Mouse (Mus musculus) liver, embryonic 14.5 days (tissue): ENCODE data around the gene Frmpd4. TPM values are rescaled to one million over a fixed set of nuclear protein-coding genes. Genes with fewer than 3 reads are reported as not detected.

Experiments
- ATAC-seq: fragments of 200-750 bp; cut with Nextera tagmentation; 2 replicates; pipeline ENCODE4 v1.8.0; 2017; ENCODE audit warnings: moderate number of reproducible peaks, mild to moderate bottlenecking, moderate library complexity; ENCODE audit not compliant: insufficient read depth
- DNase-seq, 3 experiments: peaks; one replicate each; pipeline ENCODE4 v3.0.0-alpha.2; 2012 to 2013; ENCODE audit warnings: low read depth in 3 of 3, low spot score in 3 of 3
- H3K27ac ChIP-seq: fragments of 300-500 bp; sonication (generic); 2 replicates; pipeline ENCODE4 v1.5.1; 2014; ENCODE audit warnings: moderate library complexity, mild to moderate bottlenecking, control low read depth, inconsistent platforms
- H3K27me3 ChIP-seq: fragments of 300-500 bp; sonication (generic); 2 replicates; pipeline ENCODE4 v1.6.1; 2014; ENCODE audit warnings: mild to moderate bottlenecking, low read length, moderate library complexity; ENCODE audit not compliant: control insufficient read depth, insufficient read depth
- H3K36me3 ChIP-seq: fragments of 300-500 bp; sonication (generic); replicated peaks from 2 replicates; pipeline ENCODE4 v1.6.1; 2014; ENCODE audit warnings: low read depth; ENCODE audit not compliant: control insufficient read depth, insufficient read depth
- H3K4me1 ChIP-seq, 2 experiments: fragments of 200-500 bp in 1 of 2; fragments of 300-500 bp in 1 of 2; sonication (generic) in 1 of 2; replicated peaks; 2 replicates each; pipeline ENCODE4 v1.6.1; 2012 to 2014; ENCODE audit warnings: antibody characterized with exemption in 1 of 2, inconsistent platforms in 1 of 2, low read length in 1 of 2; ENCODE audit not compliant: control insufficient read depth in 2 of 2, insufficient read depth in 2 of 2
- H3K4me2 ChIP-seq: fragments of 300-500 bp; sonication (generic); 2 replicates; pipeline ENCODE4 v1.6.1; 2014; ENCODE audit warnings: low read depth, mild to moderate bottlenecking, control low read depth, moderate library complexity
- H3K4me3 ChIP-seq, 2 experiments: fragments of 200-500 bp in 1 of 2; fragments of 300-500 bp in 1 of 2; sonication (generic) in 1 of 2; 2 replicates each; pipeline ENCODE4 v1.5.1; 2012 to 2014; ENCODE audit warnings: low read depth in 2 of 2, low read length in 2 of 2, mild to moderate bottlenecking in 2 of 2, control low read depth in 1 of 2, inconsistent platforms in 1 of 2, moderate library complexity in 1 of 2; ENCODE audit not compliant: insufficient read depth in 1 of 2
- H3K9ac ChIP-seq: fragments of 300-500 bp; sonication (generic); replicated peaks from 2 replicates; pipeline ENCODE4 v1.6.1; 2014; ENCODE audit warnings: mild to moderate bottlenecking, control low read depth, moderate library complexity
- H3K9me3 ChIP-seq: fragments of 300-500 bp; sonication (generic); 2 replicates; pipeline ENCODE4 v1.6.1; 2016; ENCODE audit warnings: low read length, mixed read lengths; ENCODE audit not compliant: control insufficient read depth
- CTCF ChIP-seq: IDR thresholded peaks from 2 replicates; pipeline ENCODE4 v1.5.1; 2016; ENCODE audit warnings: antibody characterized with exemption, low read depth, control low read depth
- EP300 ChIP-seq: IDR thresholded peaks from 2 replicates; pipeline ENCODE4 v1.6.1; 2016; ENCODE audit warnings: antibody characterized with exemption, low read depth
- WGBS: fragments of 180-500 bp; shearing (Covaris S2); extraction: QIAGEN DNeasy Blood & Tissue Kit; methylation state at CpG from one replicate; pipeline ENCODE4 v1.1.7; 2014; ENCODE audit not compliant: insufficient replicate concordance; 5-methylcytosine and 5-hydroxymethylcytosine counted together
- polyA plus RNA-seq, 2 experiments: library from polyadenylated mRNA; depleted of rRNA in 1 of 2; stranded (reverse) in 1 of 2; unstranded in 1 of 2; fragments of >200 nt; fragmentation: Nextera tagmentation in 1 of 2; extraction: Ambion mirVana in 1 of 2; gene quantifications; 2 replicates each; pipeline versions ENCODE4 v1.2.1 to v1.2.3; 2012 to 2014

Gene Frmpd4
- polyA plus RNA-seq, 2 experiments, result under 0.01 TPM; not detected in 1

DNA sequence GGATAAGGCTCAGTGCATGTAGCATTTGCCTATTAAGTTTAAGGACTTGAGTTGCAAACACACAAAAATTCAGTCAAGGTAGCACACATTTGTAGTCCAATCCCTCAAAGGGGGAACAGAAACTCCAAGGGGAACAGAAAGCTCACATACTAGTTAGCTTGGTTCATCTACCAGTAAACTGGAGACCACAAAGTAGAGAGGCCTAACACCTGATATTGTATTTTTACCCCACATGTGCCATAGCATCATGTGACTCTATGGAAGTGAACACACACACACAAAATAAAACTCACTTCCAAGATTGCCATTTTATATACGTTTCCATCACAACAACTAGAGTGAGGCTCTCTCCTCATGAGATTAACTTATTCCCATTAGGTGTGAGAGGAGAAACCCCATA is 264.9 kb downstream of the Frmpd4 start:
- H3K4me2 ChIP-seq, result no peak overlapping the region
- ATAC-seq, result no peak
- H3K9ac ChIP-seq, result no peak overlapping the region
- H3K9me3 ChIP-seq, result no peaks in the 10 kb centered on the region
- TF ChIP-seq EP300, result no peak
- no peak for TF ChIP-seq CTCF
- no peak overlapping the region for H3K27ac ChIP-seq
- no peaks in the 10 kb centered on the region for H3K4me1 ChIP-seq
- no peak overlapping the region for H3K4me3 ChIP-seq
- DNase-seq, result no peak
- no peaks in the 10 kb centered on the region for H3K27me3 ChIP-seq
- H3K36me3 ChIP-seq, result no peaks in the 10 kb centered on the region
- WGBS, result 41% methylated on average over 1 of the region's 1 CpGs

DNA sequence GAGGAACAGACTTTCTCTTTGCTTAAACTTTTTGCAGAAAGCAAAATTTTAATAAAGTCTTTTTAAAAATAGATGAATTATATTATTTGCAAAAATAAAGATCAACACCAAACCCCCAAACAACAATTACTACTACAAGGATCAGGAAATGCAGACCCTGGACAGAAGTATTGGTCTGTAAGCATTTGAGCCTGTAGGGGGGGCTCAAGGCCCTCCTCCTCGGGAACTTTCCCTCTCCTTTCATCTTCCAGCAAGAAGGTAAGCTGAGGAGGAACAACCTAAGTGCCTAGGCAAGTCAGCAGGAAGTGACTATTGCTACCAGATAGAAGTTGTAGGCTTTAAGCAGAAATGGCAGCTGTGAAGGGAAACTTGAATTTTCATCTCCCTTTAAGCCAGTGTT is 266.9 kb downstream of the Frmpd4 start:
- no peaks in the 10 kb centered on the region for H3K9me3 ChIP-seq
- H3K9ac ChIP-seq, result no peak overlapping the region
- TF ChIP-seq CTCF (no peak), EP300 (no peak)
- no peak overlapping the region for H3K27ac ChIP-seq
- H3K27me3 ChIP-seq, result no peaks in the 10 kb centered on the region
- H3K4me2 ChIP-seq, result no peak overlapping the region
- H3K4me1 ChIP-seq, result no peaks in the 10 kb centered on the region
- DNase-seq, result no peak
- H3K36me3 ChIP-seq, result no peaks in the 10 kb centered on the region
- WGBS, result 0% methylated on average over 1 of the region's 1 CpGs
- no peak overlapping the region for H3K4me3 ChIP-seq
- ATAC-seq, result no peak

DNA sequence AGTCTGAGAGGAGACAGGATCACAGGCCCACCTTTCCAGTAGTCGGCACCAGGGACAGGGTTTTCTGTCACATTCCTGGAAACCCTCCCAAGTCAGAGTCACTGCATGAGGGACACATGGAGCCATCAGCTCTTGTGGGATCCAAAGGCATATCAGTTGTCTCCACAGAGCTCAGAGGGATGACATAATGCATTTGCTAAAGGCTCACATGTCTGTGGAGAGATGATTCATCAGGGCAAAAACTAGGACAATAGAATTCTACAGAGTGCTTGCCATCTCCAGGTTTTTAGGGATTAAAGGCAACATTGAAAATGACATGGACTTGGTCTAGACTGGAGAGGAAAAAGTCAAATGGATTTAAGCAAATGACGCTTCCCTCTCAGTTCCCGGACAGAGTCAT is 284.5 kb downstream of the Frmpd4 start:
- H3K27ac ChIP-seq, result no peak overlapping the region
- no peaks in the 10 kb centered on the region for H3K36me3 ChIP-seq
- no peak for ATAC-seq
- TF ChIP-seq EP300 (no peak), CTCF (no peak)
- H3K4me1 ChIP-seq, result no peaks in the 10 kb centered on the region
- H3K27me3 ChIP-seq, result no peaks in the 10 kb centered on the region; the same call in 1 of the 2 replicates
- no peak overlapping the region for H3K4me2 ChIP-seq
- 74% methylated on average over 3 of the region's 3 CpGs for WGBS
- no peak for DNase-seq
- H3K9me3 ChIP-seq, result no peaks in the 10 kb centered on the region
- no peak overlapping the region for H3K4me3 ChIP-seq
- no peak overlapping the region for H3K9ac ChIP-seq

DNA sequence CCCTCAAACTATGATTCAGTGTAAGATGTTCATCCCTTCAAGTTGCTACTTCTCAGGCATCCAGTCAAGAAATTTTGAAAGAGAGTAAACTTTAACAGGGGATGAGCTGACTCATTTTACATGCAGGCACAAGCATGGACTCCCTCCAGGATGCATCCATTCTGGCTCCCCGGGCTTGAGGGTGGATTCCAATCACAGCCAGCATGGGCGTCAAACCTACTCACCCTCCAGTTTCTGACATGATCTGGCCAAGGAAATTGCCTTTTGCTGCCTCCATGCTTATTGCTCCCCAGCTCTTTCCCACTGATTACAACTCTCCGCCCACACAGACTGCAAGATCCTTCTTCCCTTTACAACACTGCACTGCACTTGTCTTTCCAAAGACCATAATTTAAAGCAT is 370.0 kb downstream of the Frmpd4 start:
- H3K4me2 ChIP-seq, result no peak overlapping the region
- DNase-seq (no peak), ATAC-seq (no peak)
- no peak overlapping the region for H3K27ac ChIP-seq
- TF ChIP-seq CTCF (no peak), EP300 (no peak)
- no peaks in the 10 kb centered on the region for H3K36me3 ChIP-seq
- WGBS, result 61% methylated on average over 3 of the region's 3 CpGs
- no peaks in the 10 kb centered on the region; the same call in 1 of the 2 replicates for H3K27me3 ChIP-seq
- no peak overlapping the region for H3K9ac ChIP-seq
- H3K4me3 ChIP-seq, result no peak overlapping the region
- H3K4me1 ChIP-seq, result no peaks in the 10 kb centered on the region
- no peaks in the 10 kb centered on the region for H3K9me3 ChIP-seq

- H3K4me1 ChIP-seq, result no peaks in the 10 kb centered on the region
- 29% methylated on average over 1 of the region's 1 CpGs for WGBS
- no peaks in the 10 kb centered on the region for H3K36me3 ChIP-seq
- no peaks in the 10 kb centered on the region for H3K27me3 ChIP-seq
- no peak for TF ChIP-seq EP300
- TF ChIP-seq CTCF, result no peak
- ATAC-seq (no peak), DNase-seq (no peak)
- no peak overlapping the region for H3K4me3 ChIP-seq
- no peak overlapping the region for H3K4me2 ChIP-seq
- H3K9ac ChIP-seq, result no peak overlapping the region
- H3K9me3 ChIP-seq, result no peaks in the 10 kb centered on the region
- H3K27ac ChIP-seq, result no peak overlapping the region
Observed at GRCm38 (mm10) chrX:168191944-168192343, 385.1 kb downstream of the Frmpd4 start.
